Mouse (Mus musculus) skeletal muscle tissue, postnatal 0 days (tissue): Measurements from ENCODE around the gene Smap2. TPM values are rescaled to one million over a fixed set of nuclear protein-coding genes. Genes with fewer than 3 reads are reported as not detected.

Source experiments
- microRNA-seq, 2 experiments: library from miRNA; unstranded; fragments of <30 nt; microRNA quantifications; one replicate each; pipeline ENCODE4; 2016
- polyA plus RNA-seq: library from polyadenylated mRNA; unstranded; fragments of >200 nt; fragmentation: Nextera tagmentation; extraction: Ambion mirVana; gene quantifications from 2 replicates; pipeline ENCODE4 v1.2.1, GENCODE M21; 2015

The Smap2 gene
- polyA plus RNA-seq = 6.8 and 8.8 TPM in 2 replicates

GRCm38 (mm10) chr4:121016928-121017657 lies at the start of gene Smap2:
Gene Smap2 (minus strand): TSS chr4:121017247.

GRCm38 (mm10) chr4:121039331-121040115 lies 22.5 kb upstream of the Smap2 start, which contains the start of gene Col9a2:
Gene Col9a2 (plus strand): TSS chr4:121039385.

GRCm38 (mm10) chr4:120951428-120951973 lies 65.5 kb downstream of the Smap2 start, which contains the start of gene Zfp69:
Gene Zfp69 (minus strand): TSS chr4:120951699.

GRCm38 (mm10) chr4:120924554-120925299 lies 92.3 kb downstream of the Smap2 start, which contains the start of gene Exo5:
Gene Exo5 (minus strand): TSS chr4:120925017.

Small RNA genes lying within 50 kb of the gene (microRNA-seq; reads per million reads assigned to microRNA genes)
- 0 reads per million in 2 experiments for gene Mir7015

Other genes starting within 250 kb of the Smap2 start
- gene Nfyc, start 185.7 kb downstream of the Smap2 start, polyA plus RNA-seq = 59.8 and 62.3 TPM in 2 replicates
- 0.09 and 0.17 TPM in 2 replicates for gene Rims3, start 162.4 kb downstream of the Smap2 start, polyA plus RNA-seq
- 6.6 and 7.2 TPM in 2 replicates for gene Exo5, start 92.2 kb downstream of the Smap2 start, polyA plus RNA-seq
- gene Zfp69, start 65.5 kb downstream of the Smap2 start, polyA plus RNA-seq = 2.0 and 2.1 TPM in 2 replicates
- 1.6 and 5.5 TPM in 2 replicates for gene Col9a2, start 22.1 kb upstream of the Smap2 start, polyA plus RNA-seq
- 15.9 and 18.5 TPM in 2 replicates for gene Zmpste24, start 81.0 kb upstream of the Smap2 start, polyA plus RNA-seq
- gene Tmco2, start 92.0 kb upstream of the Smap2 start, polyA plus RNA-seq = not detected in 2 replicates
- 7.9 and 8.8 TPM in 2 replicates for gene Rlf, start 197.8 kb upstream of the Smap2 start, polyA plus RNA-seq